Mouse (Mus musculus): ENCODE measurements around the gene Pik3r5.
A peak's percentile ranks its signal among the peaks of the same experiment; 100 is the strongest.

The Pik3r5 gene

DNA sequence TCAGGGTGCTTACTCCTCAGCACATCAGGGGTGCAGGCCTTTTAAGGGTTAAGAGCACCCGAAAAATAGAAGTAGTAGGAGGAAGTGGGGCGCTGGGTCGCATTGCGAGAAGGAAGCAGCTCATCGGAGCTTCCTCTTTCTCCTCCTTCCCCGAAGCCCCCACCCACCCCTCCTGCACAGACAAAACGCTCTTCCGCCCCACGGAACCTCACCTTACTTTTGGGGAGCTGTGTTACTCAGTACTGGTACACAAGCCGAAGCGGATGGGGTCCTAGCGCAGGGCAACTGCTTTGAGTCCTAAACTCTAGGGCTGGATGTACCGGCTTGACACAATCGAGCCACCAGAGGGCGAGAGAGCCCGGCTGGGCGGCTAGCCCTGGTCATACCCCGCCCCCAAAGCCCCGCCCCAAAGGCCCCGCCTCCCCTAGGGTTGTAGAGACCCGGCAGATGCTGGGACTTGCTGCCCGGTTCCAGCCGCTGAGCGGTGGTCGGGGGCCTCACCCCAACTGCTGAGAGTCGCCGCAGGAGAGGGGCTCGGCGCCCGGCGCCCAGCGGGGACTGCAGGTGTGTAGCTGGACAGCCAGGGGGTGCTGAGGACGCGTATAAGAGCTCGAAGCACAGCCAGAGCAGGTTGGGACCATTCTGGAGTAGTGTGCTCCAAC is at the start of gene Pik3r5:
Pik3r5 (plus strand) TSS at position 423 of the 662 bp plus-strand sequence.
- DNase-seq, result peak; percentile 91 to 93

DNA sequence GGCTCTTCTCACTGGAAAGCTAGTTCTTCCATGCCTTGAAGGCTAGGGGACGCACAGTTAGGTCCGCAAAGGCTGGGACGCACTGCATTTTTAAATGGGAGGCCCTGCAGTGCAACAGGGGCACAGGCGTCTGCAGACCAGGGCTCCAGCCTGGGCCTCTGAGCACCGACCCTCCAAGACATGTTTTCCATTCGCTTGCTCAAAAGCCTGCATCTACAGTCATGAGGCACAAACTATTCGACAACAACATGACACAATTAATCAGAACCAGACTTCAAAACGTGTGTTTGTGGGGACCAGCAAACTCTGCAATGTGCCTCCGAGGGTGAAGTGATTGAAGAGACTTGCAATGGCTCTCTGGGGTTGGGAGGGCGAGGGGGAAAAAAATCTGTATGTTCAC is 48.4 kb upstream of the Pik3r5 start:
- no peak for DNase-seq

DNA sequence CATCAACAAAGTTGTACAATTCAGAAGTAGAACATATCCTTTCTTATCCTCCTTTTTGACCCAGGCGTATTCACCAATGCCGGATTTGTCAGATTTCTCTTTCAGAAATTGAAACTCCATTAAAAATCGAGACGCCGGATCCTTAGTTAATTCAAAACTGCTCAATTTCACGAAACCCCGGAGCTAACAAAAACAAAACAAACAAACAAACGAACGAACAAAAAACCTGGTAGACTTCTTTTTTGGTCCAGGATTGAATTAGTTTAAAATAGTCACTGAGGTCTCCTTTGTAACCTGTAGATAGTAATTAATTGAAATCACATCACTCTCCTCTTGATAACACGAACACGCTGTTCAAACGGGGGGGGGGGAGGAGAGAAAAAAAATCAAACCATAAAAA is 47.8 kb upstream of the Pik3r5 start:
- no peak for DNase-seq

DNA sequence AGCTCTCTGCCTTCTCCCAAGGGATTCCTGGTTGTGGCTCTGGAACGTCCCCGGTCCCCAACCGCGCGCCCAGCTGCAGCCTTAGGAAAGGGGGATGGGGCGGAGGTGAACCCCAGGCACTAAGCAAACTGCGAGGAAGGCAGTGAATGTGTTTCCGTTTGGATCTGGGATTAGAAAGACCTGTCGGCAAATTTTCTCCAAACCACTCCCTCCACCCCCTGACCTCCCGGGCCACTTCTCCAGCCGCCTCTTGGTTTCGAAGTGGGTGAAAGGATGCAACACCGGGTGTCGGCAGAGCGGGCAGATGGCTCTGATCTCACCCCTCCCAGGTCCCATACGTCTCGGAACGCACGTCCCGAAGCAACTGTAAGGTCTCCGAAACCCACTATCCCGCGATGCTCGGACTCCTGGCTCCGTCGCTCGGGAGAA is 47.3 kb upstream of the Pik3r5 start:
- peak in 1 of 2 experiments; percentile 17 for DNase-seq

DNA sequence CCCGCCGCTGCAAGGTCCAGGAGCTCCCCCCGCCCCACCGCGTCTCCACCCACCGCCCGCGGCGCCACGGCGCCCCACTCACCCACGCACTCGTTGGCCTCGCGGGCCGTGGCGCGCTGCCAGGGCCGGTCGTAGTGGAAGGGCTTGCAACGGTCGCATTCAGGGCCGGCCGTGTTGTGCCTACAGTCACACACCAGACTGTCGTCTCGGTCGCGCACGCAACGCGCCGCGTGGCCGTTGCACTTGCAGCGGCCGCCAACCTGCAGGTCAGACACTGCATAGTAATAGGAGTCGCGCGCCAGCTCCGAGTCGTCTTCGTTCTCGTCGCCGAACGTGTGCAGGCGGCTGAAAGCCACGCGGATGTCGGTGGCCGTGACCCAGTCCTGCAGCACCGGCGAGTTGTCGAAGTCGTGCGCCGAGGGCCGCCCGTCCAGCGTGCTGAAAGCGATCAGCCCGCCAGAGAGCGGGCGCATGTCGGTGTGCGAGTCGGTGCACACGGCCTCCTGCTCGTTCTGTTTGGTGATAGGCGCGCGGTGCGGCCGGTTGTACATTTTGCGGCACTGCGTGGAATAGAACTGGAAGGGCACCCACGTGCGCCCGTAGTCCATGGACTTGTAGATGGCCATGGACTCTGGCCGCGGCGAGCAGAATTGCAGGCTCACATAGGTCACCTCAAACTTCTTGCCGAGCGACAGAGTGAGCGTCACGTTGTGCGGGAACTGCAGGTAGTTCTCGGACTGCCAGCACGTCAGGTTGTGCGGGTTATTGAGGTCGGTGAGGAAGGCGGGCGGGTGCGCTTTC is 46.7 kb upstream of the Pik3r5 start:
- peak; percentile 20 to 28 for DNase-seq

DNA sequence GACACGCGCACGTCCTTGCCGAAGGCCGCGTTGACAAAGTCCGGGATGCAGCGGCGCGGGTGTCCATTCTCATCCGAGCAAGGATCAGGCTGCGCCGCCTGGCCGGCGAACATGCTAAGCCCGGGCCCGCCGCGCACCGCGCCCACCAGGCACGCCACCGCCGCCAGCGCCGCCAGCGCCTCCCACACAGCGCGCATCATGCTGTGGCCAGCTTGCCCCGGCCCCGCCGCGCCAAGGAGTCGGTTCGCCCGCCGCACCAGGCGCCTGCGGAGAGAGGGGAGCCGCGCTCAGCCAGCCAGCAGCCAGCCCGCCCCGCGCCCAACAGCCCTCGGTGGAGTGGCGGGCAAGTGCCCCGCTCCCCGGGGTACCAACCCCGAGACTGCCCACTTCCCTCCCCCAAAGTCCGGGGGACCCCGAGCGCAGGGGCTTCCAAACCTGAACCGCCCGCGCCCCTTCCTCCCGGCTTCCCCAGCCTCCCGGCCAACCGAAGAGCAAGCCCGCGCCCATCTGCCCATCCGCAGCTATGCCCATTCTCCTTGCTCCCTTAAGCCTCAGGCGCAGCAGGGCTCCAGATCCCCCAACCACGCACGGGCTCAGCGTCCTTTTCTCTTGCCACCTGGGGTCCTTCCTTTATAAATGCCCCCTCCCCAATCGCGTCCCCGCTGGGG is 45.9 kb upstream of the Pik3r5 start:
- peak; percentile 31 to 36 for DNase-seq

DNA sequence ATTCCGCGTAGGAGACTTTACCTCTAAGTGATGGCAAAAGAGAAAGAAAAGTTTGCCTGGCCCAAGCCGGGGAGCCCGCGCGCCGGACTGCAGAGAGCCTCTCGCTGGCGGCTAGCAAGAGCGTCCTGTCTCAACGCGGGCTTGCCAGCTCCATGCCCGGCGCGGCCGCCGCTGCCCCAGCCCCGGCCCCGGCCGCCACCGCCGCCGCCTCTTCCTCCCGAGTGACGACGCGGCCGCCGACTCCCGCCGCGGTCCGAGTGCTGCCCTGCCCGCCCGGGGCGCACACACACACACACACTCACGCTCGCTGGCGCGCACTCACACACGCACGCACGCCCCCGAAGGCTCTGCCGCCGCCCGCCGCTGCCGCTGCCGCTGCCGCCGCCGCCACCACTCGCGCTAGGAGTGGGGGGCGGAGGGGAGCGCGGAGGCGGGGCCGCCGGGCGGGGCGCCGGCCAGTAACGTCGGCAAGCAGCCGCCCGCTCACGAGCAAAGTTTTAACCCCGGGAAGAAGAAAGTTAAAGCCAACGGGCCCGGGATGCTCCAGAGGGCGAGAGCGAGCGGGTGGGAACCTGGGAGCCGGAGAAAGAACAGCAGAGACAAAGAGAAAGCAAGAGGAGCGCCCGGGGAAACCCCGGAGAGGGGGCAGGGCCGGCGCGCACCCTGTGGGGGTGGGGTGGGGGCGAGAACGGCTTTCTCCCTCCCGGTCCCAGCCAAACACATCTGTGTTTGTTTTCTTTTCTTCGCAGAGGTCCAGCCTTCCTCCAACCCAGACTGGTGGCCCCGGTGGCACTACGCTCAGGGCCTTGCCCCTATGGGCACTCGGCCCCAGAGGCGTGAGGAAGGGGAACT is 45.1 kb upstream of the Pik3r5 start:
- peak; percentile 62 to 66 for DNase-seq

DNA sequence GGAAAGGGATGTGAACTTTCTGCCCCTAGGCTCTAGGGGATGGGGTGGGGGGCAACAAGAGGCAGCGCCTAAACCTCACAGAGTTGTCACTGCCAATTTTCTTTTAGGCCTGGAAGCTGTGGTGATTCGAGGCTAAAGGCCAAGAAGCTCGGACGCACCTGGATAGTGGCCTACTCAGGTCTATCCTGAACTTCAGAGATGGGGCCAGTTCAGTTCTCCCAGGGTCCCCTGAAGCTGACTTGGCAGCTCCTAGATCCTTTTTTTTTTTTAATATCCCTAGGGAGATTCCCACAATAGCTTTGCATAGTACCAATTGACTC is 44.5 kb upstream of the Pik3r5 start:
- no peak for DNase-seq

DNA sequence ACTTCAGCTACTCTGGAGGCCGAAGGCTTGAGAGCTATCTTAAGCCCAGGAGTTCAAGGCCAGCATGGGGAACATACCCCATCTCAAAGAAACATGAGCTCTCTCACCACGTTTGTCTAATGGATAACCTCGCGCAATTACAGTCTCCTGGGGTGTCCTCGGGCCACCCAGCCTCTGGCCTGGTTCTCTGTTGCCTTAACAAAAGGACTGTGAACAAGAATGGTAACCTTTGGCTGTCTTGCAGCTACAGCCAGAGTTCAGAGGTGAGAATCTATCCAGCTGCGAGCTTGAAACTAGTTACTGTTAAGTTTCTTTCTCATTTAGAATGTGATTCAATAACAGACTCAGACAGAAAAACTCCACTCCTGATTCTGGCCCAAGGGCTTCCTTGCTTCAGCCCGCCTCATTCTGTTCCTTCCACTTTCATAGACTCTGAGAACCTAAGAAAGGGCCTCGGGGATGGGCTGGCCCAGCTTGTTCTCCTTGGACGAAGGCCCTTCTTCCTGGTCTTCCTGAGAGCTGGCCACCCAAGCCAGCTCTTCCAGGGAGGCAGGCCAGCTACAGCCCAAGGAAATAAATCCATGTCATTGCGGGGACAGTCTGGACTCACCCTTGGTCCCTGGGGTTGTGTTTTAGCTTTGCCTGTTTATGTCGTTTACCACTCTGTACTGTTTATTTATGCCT is 43.8 kb upstream of the Pik3r5 start:
- DNase-seq, result no peak

DNA sequence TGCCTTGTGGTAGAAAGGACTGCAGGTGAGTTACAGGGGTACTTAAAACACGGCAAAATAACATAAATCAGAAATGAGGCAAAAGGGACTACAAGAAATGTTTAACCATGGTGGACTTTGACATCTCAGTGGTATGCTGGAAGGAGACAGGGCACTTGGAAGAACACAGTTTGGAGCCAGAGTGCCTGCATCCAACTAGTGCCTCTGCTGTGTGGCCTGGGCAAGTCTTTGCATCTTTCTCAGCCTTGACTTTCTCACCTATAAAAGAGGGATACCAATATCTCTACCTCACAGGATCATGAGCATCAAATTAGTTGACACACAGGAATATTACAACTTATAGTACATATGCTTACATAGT is 43.3 kb upstream of the Pik3r5 start:
- no peak for DNase-seq

DNA sequence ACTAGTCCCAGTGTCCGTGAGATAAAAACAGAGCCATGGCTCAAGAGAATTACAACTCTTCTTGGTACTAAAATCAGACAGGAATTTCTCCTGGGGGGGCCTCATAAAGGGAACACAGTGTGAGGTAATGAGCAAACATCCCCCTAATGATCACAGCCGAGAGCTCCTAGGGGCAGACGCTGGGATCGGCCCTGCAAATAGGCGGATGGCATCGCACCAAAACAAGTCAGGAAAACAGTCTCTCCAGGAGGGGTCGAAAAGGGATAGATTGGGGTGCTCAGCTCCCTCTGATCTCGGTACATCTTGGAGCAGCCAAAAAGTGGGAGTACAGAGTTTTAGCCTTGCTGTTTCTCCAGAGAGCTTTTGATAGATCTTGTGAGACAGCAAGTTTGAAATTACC is 42.3 kb upstream of the Pik3r5 start:
- no peak for DNase-seq

DNA sequence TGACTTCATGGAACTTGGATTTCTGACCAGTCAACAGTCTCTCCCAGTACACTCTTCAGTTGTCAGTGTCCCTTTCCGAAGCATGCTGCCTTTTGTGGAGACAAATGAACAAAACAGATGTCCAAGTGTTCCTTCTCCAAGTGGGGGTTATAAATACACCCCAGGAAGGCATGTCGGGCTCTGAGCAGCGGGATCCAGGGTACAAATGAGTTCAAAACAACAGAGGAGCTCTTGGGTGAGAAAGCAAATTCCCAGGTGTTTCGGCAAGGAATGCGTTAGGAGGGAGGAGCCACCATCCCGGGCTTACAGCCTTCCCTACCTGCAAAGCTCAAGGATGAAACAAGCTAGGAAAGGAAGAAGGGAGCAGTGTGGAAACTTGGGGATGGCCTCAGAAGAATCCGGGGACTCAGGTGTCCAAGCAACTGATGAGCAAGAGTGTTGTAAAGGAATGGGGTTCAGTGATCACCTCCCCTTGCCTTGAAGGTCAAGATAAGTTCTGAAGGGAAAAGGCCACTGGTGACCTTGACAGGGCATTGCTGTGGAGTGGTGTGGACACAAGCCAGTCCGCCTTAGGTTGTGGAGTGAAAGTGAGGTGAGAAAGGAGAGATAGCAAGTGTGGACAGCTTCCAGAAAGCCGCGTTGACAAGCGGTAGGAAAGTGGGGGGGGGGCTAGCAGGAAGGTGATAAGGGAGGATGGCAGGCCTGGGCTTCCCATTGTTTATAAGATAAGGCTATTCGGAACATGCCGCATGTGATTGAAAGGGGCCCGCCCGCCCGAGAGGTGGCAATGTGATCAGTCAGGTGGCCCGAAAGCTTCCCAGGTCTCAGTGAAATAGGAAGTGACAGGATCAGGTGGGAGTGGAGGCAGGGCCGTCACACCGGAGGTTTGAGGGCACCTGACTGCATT is 41.3 kb upstream of the Pik3r5 start:
- no peak for DNase-seq

DNA sequence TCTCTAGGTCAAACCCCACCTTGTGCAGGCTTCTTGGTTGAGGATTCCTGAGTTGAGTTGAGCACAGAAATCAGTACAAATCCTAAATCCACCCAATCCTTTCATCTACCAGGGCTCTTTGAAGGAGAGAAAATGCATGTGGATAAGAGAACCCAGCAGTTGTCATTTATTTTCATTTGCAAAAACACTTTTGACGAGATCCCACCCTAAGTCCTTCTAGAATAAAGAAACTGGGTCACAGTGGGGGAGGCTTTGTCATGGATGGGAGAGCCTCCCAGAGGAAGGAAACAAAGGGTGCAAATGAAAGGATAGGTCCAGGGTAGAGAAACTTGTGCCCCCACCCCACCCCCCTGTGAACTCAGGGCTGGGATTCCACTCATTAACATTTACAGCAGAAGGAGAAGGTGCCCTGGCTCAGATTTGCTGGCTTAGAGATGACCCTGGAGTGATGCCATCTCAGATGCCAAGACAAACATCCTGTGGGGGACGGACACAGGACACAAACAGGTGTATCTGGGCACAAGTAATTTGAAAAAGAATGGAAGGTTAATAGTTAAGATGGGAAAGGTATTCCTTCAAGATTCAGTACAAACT is 37.9 kb upstream of the Pik3r5 start:
- DNase-seq, result no peak

DNA sequence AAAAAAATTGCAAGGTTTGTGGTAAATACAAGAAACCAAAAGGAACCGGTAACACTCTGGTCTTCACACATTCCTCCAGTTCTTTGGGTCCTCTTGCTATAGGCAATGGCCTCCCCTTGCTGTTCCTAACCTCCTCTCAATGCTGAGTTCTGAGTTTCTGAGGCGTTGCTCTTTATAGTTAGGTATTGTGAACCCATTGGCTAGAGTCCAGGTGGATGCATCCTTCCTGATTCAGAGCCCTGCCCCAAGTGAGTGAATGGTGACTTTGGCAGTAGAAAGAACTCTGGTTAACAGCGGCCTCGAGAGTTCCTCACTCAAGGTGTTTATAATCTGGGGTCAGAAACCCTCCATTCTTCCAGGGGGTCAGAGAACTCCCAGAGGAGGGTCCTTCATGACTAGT is 37.2 kb upstream of the Pik3r5 start:
- DNase-seq, result no peak

DNA sequence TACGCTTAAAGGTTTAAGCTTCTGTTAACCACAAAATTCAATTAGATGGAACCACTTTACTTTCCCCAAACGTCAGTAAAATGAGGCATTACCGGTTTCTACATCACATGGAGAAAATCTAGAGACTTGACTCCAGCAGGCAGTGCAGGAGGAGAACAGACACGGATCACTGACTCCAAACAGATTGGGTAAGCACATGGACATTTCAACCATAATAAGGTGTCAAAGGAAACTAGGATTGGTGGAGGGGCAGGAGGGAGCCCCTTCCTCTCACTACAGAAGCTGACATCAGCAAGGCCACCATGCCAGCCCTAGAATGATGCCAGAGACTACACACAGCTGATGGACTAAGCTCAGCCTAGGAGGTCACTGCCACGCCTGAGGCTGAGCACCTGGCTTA is 36.4 kb upstream of the Pik3r5 start:
- DNase-seq, result no peak

DNA sequence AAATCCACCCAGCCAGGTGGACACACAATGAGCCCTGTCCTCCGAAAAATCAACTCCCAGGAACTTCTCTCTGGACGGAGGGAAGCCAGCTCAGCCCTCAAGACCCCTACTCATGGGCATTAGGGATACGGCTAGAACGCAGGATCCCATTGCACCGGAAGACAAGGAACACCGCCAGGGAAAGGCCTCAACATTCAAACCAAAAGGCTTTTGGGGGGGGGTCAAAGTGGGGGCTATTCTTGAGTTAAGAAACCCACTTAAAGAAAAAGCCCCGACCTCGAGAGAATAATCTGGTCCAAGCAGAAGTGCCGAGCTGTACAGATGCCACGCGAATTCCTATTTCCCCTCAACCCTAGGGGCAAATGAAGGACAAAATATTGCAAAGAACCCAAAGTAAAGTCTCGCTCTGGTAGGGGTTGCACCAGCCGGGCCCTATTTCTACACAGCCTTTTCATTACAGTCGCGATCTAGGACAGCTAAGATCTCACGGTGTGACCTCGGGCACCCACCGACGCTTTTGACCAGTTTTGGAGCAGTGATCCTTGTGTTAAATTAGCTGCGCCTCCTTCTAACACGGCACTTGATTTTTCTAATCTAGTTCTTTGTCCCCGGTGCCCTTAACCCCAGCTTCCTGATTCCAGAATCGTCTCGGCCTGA is 32.9 kb upstream of the Pik3r5 start:
- no peak for DNase-seq

DNA sequence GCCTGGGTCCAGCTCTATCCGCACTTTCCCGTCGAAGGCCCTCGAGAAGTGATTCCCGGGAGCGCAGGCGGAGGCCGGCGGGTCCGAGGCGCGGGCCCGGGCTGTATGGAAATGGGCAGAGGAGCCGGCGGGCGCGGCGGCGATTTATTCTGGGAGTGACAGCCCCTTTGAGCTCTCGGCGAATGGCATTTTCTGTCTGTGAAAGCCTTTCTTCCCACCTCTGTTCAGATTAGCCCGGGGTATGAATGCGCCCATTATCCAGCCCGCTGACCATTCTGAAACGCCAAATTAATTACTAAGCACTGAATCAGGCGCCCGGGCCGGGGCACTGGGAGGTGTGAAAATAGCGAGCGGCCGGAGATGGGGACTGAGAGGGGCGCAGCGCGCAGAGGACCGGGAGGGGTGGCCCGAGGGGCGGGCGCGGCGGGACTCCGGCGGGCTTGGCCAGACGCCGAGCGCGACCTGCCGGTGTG is 32.3 kb upstream of the Pik3r5 start:
- no peak for DNase-seq

DNA sequence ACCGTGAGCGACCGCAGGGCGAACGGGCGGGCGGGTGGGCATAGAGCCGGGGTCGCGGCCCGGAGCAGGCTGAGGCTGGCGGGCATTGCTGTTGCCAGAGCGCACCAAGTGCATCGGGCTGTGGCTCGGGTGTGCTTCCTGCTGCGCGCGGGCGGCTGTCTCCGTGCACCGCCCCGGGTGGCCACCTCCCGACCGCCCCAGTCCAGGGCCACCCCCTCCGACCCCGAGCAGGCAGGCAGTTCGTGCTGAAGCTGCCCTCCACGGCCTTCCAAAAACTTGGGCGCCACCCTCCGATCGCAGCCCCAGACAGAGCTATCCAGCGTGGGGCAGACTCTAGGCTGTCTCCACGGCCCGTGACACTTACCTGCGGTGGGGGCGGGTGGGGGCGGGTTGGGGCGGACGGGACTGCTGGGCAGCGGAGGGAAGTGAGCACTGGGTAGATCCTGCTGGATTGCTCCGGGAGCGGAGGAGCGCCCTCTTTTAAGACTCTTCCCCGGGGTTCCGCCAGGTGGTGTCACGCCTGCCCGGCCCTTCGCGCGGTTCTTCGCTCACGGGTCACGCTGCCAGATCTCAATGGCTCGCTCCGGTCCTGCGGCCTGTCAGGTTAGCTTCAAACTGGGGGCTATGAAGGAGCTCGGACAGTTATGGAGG is 31.8 kb upstream of the Pik3r5 start:
- peak; percentile 51 to 56 for DNase-seq

DNA sequence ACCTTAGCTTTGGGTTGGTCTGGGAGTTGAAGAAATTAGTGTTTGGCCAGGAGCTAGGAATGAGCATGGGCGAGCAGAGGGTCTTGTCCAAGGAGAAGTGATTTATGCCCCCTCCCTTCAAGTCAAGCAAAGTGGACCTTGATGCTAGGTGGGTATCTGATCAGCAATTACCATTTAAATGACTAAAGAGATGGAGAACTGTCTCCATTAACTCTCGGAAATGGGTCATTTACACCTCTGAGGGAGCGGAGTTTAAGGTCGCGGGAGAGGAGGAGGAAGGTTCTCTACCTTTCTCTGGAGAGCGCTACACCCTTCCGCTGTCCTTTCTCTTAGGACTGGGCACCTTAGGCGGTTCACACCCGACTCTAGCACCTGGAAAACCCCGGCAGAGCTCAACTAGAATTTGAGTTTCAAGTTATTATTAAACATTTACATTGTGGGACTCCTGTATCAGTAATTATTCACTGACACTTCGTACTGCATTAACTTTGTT is 31.1 kb upstream of the Pik3r5 start, which contains the start of gene Ntn1:
Ntn1 (minus strand) TSS at position 97 of the 493 bp plus-strand sequence.
- DNase-seq, result no peak

Measured in thymus, postnatal 36 days (tissue).